Mouse (Mus musculus) kidney, embryonic 16.5 days (tissue): ENCODE data around the gene Osbpl5. TPM values are rescaled to one million over a fixed set of nuclear protein-coding genes. Genes with fewer than 3 reads are reported as not detected.

ENCODE experiments used
- ATAC-seq: fragments of 200-750 bp; cut with Nextera tagmentation; 2 replicates; pipeline ENCODE4 v1.8.0; 2017; ENCODE audit warnings: moderate TSS enrichment; ENCODE audit not compliant: low FRiP score, low TSS enrichment
- H3K27ac ChIP-seq: fragments of 300-500 bp; sonication (generic); 2 replicates; pipeline ENCODE4 v1.5.1; 2014; ENCODE audit warnings: low read length
- H3K27me3 ChIP-seq: fragments of 300-500 bp; sonication (generic); 2 replicates; pipeline ENCODE4 v1.6.1; 2014; ENCODE audit warnings: low read length, control low read depth, mixed read lengths; ENCODE audit not compliant: insufficient read depth
- H3K36me3 ChIP-seq: fragments of 300-500 bp; sonication (generic); 2 replicates; pipeline ENCODE4 v1.6.1; 2014; ENCODE audit warnings: low read length, control low read depth, mixed read lengths; ENCODE audit not compliant: insufficient read depth
- H3K4me1 ChIP-seq: fragments of 300-500 bp; sonication (generic); 2 replicates; pipeline ENCODE4 v1.6.1; 2014; ENCODE audit warnings: low read length, control low read depth, mixed read lengths; ENCODE audit not compliant: insufficient read depth
- H3K4me2 ChIP-seq: fragments of 300-500 bp; sonication (generic); replicated peaks from 2 replicates; pipeline ENCODE4 v1.6.1; 2014; ENCODE audit warnings: low read depth, low read length
- H3K4me3 ChIP-seq: fragments of 300-500 bp; sonication (generic); 2 replicates; pipeline ENCODE4 v1.5.1; 2014; ENCODE audit warnings: mild to moderate bottlenecking, low read length
- H3K9ac ChIP-seq: fragments of 300-500 bp; sonication (generic); replicated peaks from 2 replicates; pipeline ENCODE4 v1.6.1; 2014; ENCODE audit warnings: low read length
- H3K9me3 ChIP-seq: fragments of 300-500 bp; sonication (generic); 2 replicates; pipeline ENCODE4 v1.6.1; 2016; ENCODE audit warnings: low read length, control low read depth
- WGBS: fragments of 180-500 bp; shearing (Covaris S2); extraction: QIAGEN DNeasy Blood & Tissue Kit; methylation state at CpG from one replicate; pipeline ENCODE4 v1.1.7; 2014; 5-methylcytosine and 5-hydroxymethylcytosine counted together
- polyA plus RNA-seq: library from polyadenylated mRNA; unstranded; fragments of >200 nt; fragmentation: Nextera tagmentation; extraction: Ambion mirVana; gene quantifications from 2 replicates; pipeline ENCODE4 v1.2.1, GENCODE M21; 2015

Gene Osbpl5
- polyA plus RNA-seq, 1 experiment from 2014 or later, result 47.1 TPM

- Histone ChIP-seq H3K27ac (peak overlapping the region; percentile 86), H3K4me1 (peaks cover 27% of the 10 kb centered on the region), H3K4me2 (peak overlapping the region; percentile 61), H3K27me3 (no peaks in the 10 kb centered on the region), H3K36me3 (no peaks in the 10 kb centered on the region), H3K9me3 (no peaks in the 10 kb centered on the region), H3K4me3 (peak overlapping the region; percentile 46), H3K9ac (peak overlapping the region; percentile 64)
- peak; percentile 73 for ATAC-seq
- WGBS, result 15% methylated on average over 6 of the region's 6 CpGs
Observed at GRCm38 (mm10) chr7:143783378-143783995, 26.7 kb upstream of the Osbpl5 start.

- no peaks in the 10 kb centered on the region for H3K9me3 ChIP-seq
- no peaks in the 10 kb centered on the region for H3K36me3 ChIP-seq
- no peak overlapping the region for H3K27ac ChIP-seq
- 35% methylated on average over 2 of the region's 2 CpGs for WGBS
- no peak overlapping the region for H3K9ac ChIP-seq
- no peak overlapping the region for H3K4me2 ChIP-seq
- H3K4me3 ChIP-seq, result no peak overlapping the region
- ATAC-seq, result no peak
- no peaks in the 10 kb centered on the region for H3K4me1 ChIP-seq
- no peaks in the 10 kb centered on the region for H3K27me3 ChIP-seq
Observed at GRCm38 (mm10) chr7:143777375-143777774, 20.6 kb upstream of the Osbpl5 start.

- H3K4me1 ChIP-seq, result no peaks in the 10 kb centered on the region
- no peaks in the 10 kb centered on the region for H3K9me3 ChIP-seq
Observed at GRCm38 (mm10) chr7:143776137-143776536, 19.4 kb upstream of the Osbpl5 start.

GRCm38 (mm10) chr7:143769461-143769860 lies 12.7 kb upstream of the Osbpl5 start:
- WGBS, result 18% methylated on average over 1 of the region's 1 CpGs
- Histone ChIP-seq H3K27ac (no peak overlapping the region), H3K4me3 (no peak overlapping the region), H3K36me3 (no peaks in the 10 kb centered on the region), H3K9ac (no peak overlapping the region), H3K27me3 (peaks cover 18% of the 10 kb centered on the region), H3K9me3 (no peaks in the 10 kb centered on the region), H3K4me2 (no peak overlapping the region), H3K4me1 (no peaks in the 10 kb centered on the region)
- ATAC-seq, result no peak

More at GRCm38 (mm10) chr7:143776137-143776536, 19.4 kb upstream of the Osbpl5 start:
- Histone ChIP-seq H3K27ac (no peak overlapping the region), H3K4me2 (no peak overlapping the region), H3K9ac (no peak overlapping the region), H3K27me3 (no peaks in the 10 kb centered on the region), H3K36me3 (no peaks in the 10 kb centered on the region), H3K4me3 (no peak overlapping the region)
- ATAC-seq, result no peak
- WGBS, result 37% methylated on average over 3 of the region's 3 CpGs

- Histone ChIP-seq H3K36me3 (no peaks in the 10 kb centered on the region), H3K4me2 (no peak overlapping the region), H3K27me3 (peaks cover 21% of the 10 kb centered on the region), H3K4me1 (no peaks in the 10 kb centered on the region), H3K4me3 (no peak overlapping the region), H3K27ac (no peak overlapping the region), H3K9me3 (no peaks in the 10 kb centered on the region), H3K9ac (no peak overlapping the region)
- WGBS, result 71% methylated on average over 6 of the region's 6 CpGs
- no peak for ATAC-seq
Observed at GRCm38 (mm10) chr7:143768267-143768666, 11.5 kb upstream of the Osbpl5 start.

- H3K27ac ChIP-seq, result no peak within 1 kb of the TSS
- no peaks in the 10 kb centered on the region for H3K36me3 ChIP-seq
- H3K9me3 ChIP-seq, result no peaks in the 10 kb centered on the region
- H3K9ac ChIP-seq, result no peak within 1 kb of the TSS
- peaks cover 21% of the 10 kb centered on the region for H3K27me3 ChIP-seq
- WGBS, result 31% methylated on average over 6 of the region's 6 CpGs
- H3K4me3 ChIP-seq, result no peak within 1 kb of the TSS
- no peaks in the 10 kb centered on the region for H3K4me1 ChIP-seq
- H3K4me2 ChIP-seq, result no peak within 1 kb of the TSS
- no peak for ATAC-seq
Observed at GRCm38 (mm10) chr7:143766893-143767292, 10.1 kb upstream of the Osbpl5 start, which contains the start of gene Mrgprg. Gene Mrgprg, minus strand, starts transcription at chr7:143766993.

GRCm38 (mm10) chr7:143764876-143765530 lies 8.2 kb upstream of the Osbpl5 start:
- Histone ChIP-seq H3K4me2 (no peak overlapping the region), H3K4me1 (no peaks in the 10 kb centered on the region), H3K27me3 (peaks cover 21% of the 10 kb centered on the region), H3K4me3 (no peak overlapping the region), H3K36me3 (no peaks in the 10 kb centered on the region), H3K9ac (no peak overlapping the region), H3K9me3 (no peaks in the 10 kb centered on the region), H3K27ac (no peak overlapping the region)
- ATAC-seq, result no peak
- 75% methylated on average over 19 of the region's 19 CpGs for WGBS

- H3K27me3 ChIP-seq, result peaks cover 21% of the 10 kb centered on the region
- no peaks in the 10 kb centered on the region for H3K36me3 ChIP-seq
- no peaks in the 10 kb centered on the region for H3K4me1 ChIP-seq
- WGBS, result 26% methylated on average over 3 of the region's 3 CpGs
- ATAC-seq, result peak; percentile 81; the same call in 1 of the 2 replicates
- H3K27ac ChIP-seq, result no peak overlapping the region
- H3K4me3 ChIP-seq, result no peak overlapping the region
- no peak overlapping the region for H3K9ac ChIP-seq
- no peaks in the 10 kb centered on the region for H3K9me3 ChIP-seq
- no peak overlapping the region for H3K4me2 ChIP-seq
Observed at GRCm38 (mm10) chr7:143763794-143764193, 7.0 kb upstream of the Osbpl5 start.

GRCm38 (mm10) chr7:143758956-143759355 lies 2.2 kb upstream of the Osbpl5 start:
- H3K36me3 ChIP-seq, result no peaks in the 10 kb centered on the region
- ATAC-seq, result no peak
- H3K4me1 ChIP-seq, result peaks cover 10% of the 10 kb centered on the region
- no peak overlapping the region for H3K4me2 ChIP-seq
- peaks cover 13% of the 10 kb centered on the region; the same call in 1 of the 2 replicates for H3K27me3 ChIP-seq
- H3K9ac ChIP-seq, result no peak overlapping the region
- WGBS, result 69% methylated on average over 3 of the region's 3 CpGs
- H3K27ac ChIP-seq, result no peak overlapping the region
- no peaks in the 10 kb centered on the region for H3K9me3 ChIP-seq
- H3K4me3 ChIP-seq, result no peak overlapping the region

- 77% methylated on average over 3 of the region's 3 CpGs for WGBS
Observed at GRCm38 (mm10) chr7:143757696-143758095, 911 bp upstream of the Osbpl5 start.

More at GRCm38 (mm10) chr7:143757696-143758095, 911 bp upstream of the Osbpl5 start:
- H3K4me3 ChIP-seq, result no peak overlapping the region
- no peak for ATAC-seq
- H3K9me3 ChIP-seq, result no peaks in the 10 kb centered on the region
- H3K36me3 ChIP-seq, result no peaks in the 10 kb centered on the region
- H3K4me2 ChIP-seq, result peak overlapping the region; percentile 88; the same call in 1 of the 2 replicates
- no peak overlapping the region for H3K9ac ChIP-seq
- peaks cover 10% of the 10 kb centered on the region for H3K4me1 ChIP-seq
- H3K27ac ChIP-seq, result no peak overlapping the region
- peaks cover 13% of the 10 kb centered on the region; the same call in 1 of the 2 replicates for H3K27me3 ChIP-seq
